Mouse (Mus musculus): ENCODE results near the gene Exoc3. TPM values are rescaled to one million over a fixed set of nuclear protein-coding genes. Genes with fewer than 3 reads are reported as not detected.
A peak's percentile ranks its signal among the peaks of the same experiment; 100 is the strongest.

The Exoc3 gene
- polyA plus RNA-seq, 1 experiment from 2014 or later, result 69.2 TPM

DNA sequence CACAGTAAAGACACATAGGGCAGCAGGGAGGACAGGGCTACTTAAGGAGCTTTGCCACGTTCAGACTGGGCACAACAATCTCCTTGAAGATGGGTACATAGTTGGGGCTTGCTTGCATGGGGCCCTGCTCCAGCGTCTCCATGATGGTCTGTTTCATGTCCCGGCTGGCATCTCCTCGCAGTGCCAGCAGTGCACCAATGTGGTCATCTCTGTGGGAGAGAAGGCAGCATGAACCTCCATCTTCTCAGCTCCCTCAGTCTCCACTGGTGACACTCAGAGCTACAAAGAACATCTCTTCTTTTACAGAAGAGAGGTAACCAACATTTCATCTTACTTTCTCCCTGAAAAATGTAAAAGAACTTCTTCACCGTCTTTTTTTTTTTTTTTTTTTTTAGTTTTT lies 36.5 kb downstream of the Exoc3 start:
- no peak for ATAC-seq (ENCODE audit: insufficient number of reproducible peaks, low FRiP score, low TSS enrichment, low read depth)
- peaks cover 56% of the 10 kb centered on the region for H3K36me3 ChIP-seq
- H3K27ac ChIP-seq (replicated peaks), result no peak overlapping the region
- H3K27me3 ChIP-seq, result no peaks in the 10 kb centered on the region
- peaks cover 3% of the 10 kb centered on the region; the same call in 1 of the 2 replicates for H3K4me1 ChIP-seq
- no peak overlapping the region for H3K4me3 ChIP-seq (replicated peaks)
- WGBS, result 95% methylated on average over 5 of the region's 5 CpGs
- H3K4me2 ChIP-seq (replicated peaks), result no peak overlapping the region
- no peaks in the 10 kb centered on the region for H3K9me3 ChIP-seq (replicated peaks)
- H3K9ac ChIP-seq, result no peak overlapping the region

DNA sequence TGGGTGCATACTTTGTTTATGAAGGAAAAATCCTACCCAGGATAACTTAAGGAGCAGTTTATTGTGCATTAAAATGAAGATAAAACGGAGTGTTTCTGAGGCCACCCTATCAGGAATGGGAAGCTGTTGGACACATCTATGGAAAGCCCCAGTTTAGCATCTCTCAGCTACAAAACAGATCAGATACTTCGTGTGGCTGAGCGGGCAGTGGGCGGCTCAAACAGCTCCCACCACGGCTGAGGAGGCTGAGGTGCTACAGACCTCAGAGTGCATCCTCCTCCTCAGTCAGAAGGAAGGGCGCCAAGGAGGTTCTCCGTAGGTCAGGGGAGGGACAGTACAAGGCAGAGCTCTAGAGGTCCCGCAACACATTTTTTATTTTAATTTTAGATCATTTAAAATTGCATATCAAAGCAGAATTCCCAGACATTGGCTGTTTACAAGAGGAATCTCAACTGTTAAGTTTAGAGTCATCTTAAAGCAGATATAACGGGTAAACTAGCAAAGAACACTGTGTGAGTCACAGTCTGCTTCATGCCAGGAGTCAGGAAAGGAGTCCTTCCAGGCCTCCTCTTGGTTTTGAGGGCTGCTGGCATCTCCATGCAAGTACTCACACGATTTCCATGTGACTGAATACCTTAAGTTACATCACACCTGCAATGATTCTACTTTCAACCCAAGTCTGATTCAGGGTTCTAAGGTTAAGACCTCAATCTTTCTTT lies 38.9 kb downstream of the Exoc3 start:
- H3K27me3 ChIP-seq, result no peaks in the 10 kb centered on the region
- H3K27ac ChIP-seq (replicated peaks), result no peak overlapping the region
- no peak for ATAC-seq (ENCODE audit: insufficient number of reproducible peaks, low FRiP score, low TSS enrichment, low read depth)
- peaks cover 42% of the 10 kb centered on the region for H3K36me3 ChIP-seq
- no peak overlapping the region for H3K4me2 ChIP-seq (replicated peaks)
- no peaks in the 10 kb centered on the region for H3K9me3 ChIP-seq (replicated peaks)
- 86% methylated on average over 10 of the region's 10 CpGs for WGBS
- no peak overlapping the region for H3K4me3 ChIP-seq (replicated peaks)
- H3K9ac ChIP-seq, result no peak overlapping the region
- H3K4me1 ChIP-seq, result peaks cover 14% of the 10 kb centered on the region; the same call in 1 of the 2 replicates

DNA sequence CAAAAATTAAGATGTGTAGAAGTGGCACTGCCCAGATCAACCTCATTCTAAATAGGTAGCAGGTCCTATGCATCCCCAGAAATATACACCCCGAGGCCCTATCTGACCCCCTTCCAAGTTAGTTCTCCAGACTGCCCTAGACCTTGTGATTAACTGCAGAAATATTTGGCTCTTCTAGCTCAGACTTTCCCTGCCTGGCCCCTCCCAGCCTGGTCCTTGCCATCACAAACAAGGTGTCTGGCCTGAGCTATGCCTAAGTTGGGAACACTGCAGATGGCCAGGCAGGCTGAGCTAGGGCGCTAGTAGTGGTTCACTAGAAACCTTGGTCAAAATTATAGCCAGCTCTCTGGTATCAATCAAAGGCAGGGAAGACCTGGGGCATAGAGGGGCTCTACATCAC lies 41.0 kb downstream of the Exoc3 start:
- Histone ChIP-seq H3K36me3 (peaks cover 23% of the 10 kb centered on the region), H3K27ac (replicated peaks) (no peak overlapping the region), H3K9ac (no peak overlapping the region), H3K4me2 (replicated peaks) (no peak overlapping the region), H3K4me3 (replicated peaks) (peak overlapping the region; percentile 56; the same call in 1 of the 2 replicates), H3K4me1 (peaks cover 14% of the 10 kb centered on the region; the same call in 1 of the 2 replicates), H3K27me3 (no peaks in the 10 kb centered on the region), H3K9me3 (replicated peaks) (no peaks in the 10 kb centered on the region)
- WGBS, result 87% methylated on average over 2 of the region's 2 CpGs
- ATAC-seq (ENCODE audit: insufficient number of reproducible peaks, low FRiP score, low TSS enrichment, low read depth), result no peak

DNA sequence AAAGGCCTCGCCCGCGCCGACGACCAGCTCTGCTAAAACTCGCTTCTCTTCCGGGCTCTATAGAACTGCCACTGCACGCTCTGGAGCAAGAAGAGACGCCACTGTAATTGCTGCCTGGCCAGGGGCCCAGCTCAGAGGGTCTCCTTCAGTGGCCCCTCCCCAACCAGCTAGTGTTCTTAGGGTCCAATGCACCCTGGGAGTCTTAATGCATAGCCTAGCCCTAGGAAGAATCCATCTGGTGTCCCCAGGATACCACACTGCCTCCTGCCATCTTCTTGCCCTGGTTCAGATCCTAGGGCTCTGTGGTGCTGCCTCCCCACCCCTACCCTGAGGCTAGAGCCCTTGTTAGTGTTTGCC lies 41.5 kb downstream of the Exoc3 start:
- 5% methylated on average over 9 of the region's 9 CpGs for WGBS
- H3K27me3 ChIP-seq, result no peaks in the 10 kb centered on the region
- peak overlapping the region; percentile 84 for H3K4me2 ChIP-seq (replicated peaks)
- H3K36me3 ChIP-seq, result peaks cover 20% of the 10 kb centered on the region
- H3K9ac ChIP-seq, result peak overlapping the region; percentile 29; the same call in 1 of the 2 replicates
- 0 out of 2 replicates have a peak, but pooled peaks have one; percentile 16 for ATAC-seq (ENCODE audit: insufficient number of reproducible peaks, low FRiP score, low TSS enrichment, low read depth)
- H3K4me1 ChIP-seq, result peaks cover 14% of the 10 kb centered on the region; the same call in 1 of the 2 replicates
- peak overlapping the region; percentile 56 for H3K4me3 ChIP-seq (replicated peaks)
- H3K27ac ChIP-seq (replicated peaks), result no peak overlapping the region
- H3K9me3 ChIP-seq (replicated peaks), result no peaks in the 10 kb centered on the region

DNA sequence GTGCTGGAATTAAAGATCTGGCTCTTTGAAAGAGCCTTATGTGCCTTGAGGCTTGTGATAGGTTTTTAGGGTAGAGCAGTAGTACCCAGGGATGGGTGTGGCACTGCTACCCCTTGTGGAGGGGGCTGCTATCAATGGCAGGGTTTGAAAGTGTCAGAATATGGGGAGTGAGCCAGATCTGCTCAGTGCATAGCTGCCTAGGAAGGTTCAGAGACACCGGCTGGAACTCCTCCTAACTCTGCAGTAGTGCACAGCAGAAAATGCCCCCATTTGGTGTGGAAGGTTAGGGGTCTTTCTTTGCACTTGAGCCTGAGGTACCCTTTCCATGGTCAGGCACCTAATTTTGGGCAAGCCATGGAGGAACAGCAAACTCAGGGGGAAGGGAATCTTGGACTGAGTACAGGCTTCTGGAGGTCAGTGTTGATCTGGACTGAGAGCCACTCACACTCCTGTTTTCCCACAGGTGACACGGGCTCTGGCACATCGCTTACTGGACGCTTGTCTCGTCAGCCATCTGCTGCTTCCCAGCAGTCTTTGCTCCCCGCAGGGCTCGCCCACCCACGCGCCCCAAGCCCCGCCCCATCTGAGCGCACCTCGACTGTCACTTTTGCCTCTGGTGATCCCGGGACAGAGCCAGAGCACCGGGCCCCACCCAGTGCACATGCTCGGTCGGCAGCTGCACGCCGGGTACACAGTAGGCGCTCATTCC lies 42.0 kb downstream of the Exoc3 start:
- Histone ChIP-seq H3K27ac (replicated peaks) (no peak overlapping the region), H3K9me3 (replicated peaks) (no peaks in the 10 kb centered on the region), H3K4me3 (replicated peaks) (peak overlapping the region; percentile 56), H3K36me3 (peaks cover 15% of the 10 kb centered on the region; the same call in 1 of the 2 replicates), H3K4me2 (replicated peaks) (peak overlapping the region; percentile 84), H3K9ac (peak overlapping the region; percentile 29; the same call in 1 of the 2 replicates), H3K27me3 (no peaks in the 10 kb centered on the region), H3K4me1 (peaks cover 14% of the 10 kb centered on the region; the same call in 1 of the 2 replicates)
- ATAC-seq (ENCODE audit: insufficient number of reproducible peaks, low FRiP score, low TSS enrichment, low read depth), result peak; percentile 49
- WGBS, result 6% methylated on average over 19 of the region's 19 CpGs

DNA sequence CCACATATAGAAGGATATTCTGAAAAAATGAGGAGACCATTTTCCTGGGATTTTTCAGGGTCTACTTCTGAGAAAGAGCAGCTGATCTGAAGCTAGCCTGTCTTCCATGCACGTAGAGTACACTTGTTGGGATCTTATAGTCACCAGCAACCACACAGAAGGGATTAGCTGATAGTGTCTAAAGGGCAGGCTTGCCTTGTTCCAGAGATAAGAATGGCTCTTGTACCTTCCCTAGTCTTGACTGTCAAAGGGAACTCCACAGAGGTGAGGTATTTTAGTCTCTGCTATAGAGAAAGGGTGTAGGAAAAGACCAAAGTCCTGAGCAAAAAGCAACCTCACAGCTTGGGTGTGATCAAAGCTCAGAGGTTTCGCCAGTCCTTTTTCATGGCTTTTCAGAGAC lies 61.2 kb downstream of the Exoc3 start:
- ATAC-seq (ENCODE audit: insufficient number of reproducible peaks, low FRiP score, low TSS enrichment, low read depth), result no peak
- H3K9me3 ChIP-seq (replicated peaks), result no peaks in the 10 kb centered on the region
- H3K27me3 ChIP-seq, result no peaks in the 10 kb centered on the region
- no peaks in the 10 kb centered on the region for H3K36me3 ChIP-seq
- H3K4me1 ChIP-seq, result no peaks in the 10 kb centered on the region
- H3K4me3 ChIP-seq (replicated peaks), result no peak overlapping the region
- no peak overlapping the region for H3K27ac ChIP-seq (replicated peaks)
- H3K9ac ChIP-seq, result no peak overlapping the region
- 80% methylated on average over 2 of the region's 2 CpGs for WGBS
- no peak overlapping the region for H3K4me2 ChIP-seq (replicated peaks)

DNA sequence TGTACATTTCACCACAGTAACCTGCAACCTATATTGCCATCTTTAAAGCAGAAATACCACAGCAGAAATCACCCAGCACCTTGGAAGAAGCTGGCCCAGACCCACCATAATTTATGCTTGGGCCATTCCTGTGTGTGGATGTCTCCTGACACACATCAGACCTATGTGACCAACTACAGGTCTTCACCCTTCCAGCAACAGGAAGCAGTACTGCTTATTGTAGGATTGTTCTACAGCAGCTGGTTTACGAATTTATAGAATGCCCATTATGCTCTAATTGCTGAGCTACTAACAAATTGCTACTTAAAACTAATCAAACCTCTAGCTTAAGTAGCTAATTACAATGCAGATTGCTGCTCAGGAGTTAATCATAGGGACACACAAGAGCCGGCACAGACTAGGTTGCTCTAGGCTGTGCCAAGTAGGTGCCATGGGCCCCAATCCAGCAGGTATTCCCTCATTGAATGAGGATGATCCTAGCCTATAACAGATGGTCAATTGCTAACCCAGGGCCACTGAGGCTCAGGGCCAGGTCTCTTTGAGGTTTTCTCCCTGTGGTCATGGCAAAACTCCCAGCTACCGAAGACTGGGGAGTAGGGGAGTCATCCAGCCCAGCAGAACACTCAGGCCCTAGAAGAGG lies 62.4 kb downstream of the Exoc3 start:
- H3K4me3 ChIP-seq (replicated peaks), result no peak overlapping the region
- no peak for ATAC-seq (ENCODE audit: insufficient number of reproducible peaks, low FRiP score, low TSS enrichment, low read depth)
- H3K9ac ChIP-seq, result no peak overlapping the region
- H3K4me2 ChIP-seq (replicated peaks), result no peak overlapping the region
- no peaks in the 10 kb centered on the region for H3K9me3 ChIP-seq (replicated peaks)
- H3K4me1 ChIP-seq, result no peaks in the 10 kb centered on the region
- H3K36me3 ChIP-seq, result no peaks in the 10 kb centered on the region
- 83% methylated on average over 3 of the region's 3 CpGs for WGBS
- H3K27me3 ChIP-seq, result no peaks in the 10 kb centered on the region
- H3K27ac ChIP-seq (replicated peaks), result no peak overlapping the region

DNA sequence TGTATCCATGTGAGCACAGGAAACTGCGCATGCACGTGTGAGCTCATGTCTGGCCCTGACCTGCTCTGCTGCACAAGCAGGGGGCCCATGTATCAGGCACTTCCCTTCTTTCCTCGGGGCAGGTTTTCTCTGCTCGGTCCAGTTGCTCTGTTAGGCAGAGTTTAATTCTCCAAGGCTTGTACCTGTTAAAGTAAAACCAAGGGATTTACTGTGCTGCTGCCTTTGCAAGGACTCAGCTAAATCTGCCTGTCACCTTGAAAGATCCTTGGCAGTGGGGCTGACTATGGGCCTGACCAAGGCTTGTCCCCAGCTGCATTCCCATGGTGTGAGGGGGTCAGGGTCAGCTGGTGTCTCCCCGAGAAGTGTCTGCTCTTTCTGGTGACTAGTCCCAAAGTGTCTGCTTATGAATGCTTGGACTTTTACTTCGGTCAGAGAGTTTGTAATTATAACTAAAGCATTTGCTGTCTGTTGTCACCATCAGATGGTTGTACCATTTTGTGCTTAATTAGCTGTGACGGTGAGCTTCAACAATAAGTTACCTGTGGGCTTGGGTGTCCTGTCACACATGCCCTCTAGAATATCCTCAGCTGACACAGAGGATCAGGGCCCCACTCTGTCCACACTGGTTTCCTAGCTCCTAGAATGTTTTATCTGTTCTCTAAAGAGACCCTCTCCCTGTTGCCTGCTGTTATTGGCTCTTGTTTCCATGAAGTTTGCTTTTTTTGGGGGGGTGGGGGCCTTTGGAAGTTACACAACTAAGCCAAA lies 64.2 kb downstream of the Exoc3 start:
- H3K27me3 ChIP-seq, result no peaks in the 10 kb centered on the region
- H3K9me3 ChIP-seq (replicated peaks), result no peaks in the 10 kb centered on the region
- H3K4me2 ChIP-seq (replicated peaks), result no peak overlapping the region
- H3K36me3 ChIP-seq, result no peaks in the 10 kb centered on the region
- WGBS, result 52% methylated on average over 7 of the region's 7 CpGs
- ATAC-seq (ENCODE audit: insufficient number of reproducible peaks, low FRiP score, low TSS enrichment, low read depth), result no peak
- H3K4me1 ChIP-seq, result no peaks in the 10 kb centered on the region
- no peak overlapping the region for H3K27ac ChIP-seq (replicated peaks)
- no peak overlapping the region for H3K9ac ChIP-seq
- H3K4me3 ChIP-seq (replicated peaks), result no peak overlapping the region

DNA sequence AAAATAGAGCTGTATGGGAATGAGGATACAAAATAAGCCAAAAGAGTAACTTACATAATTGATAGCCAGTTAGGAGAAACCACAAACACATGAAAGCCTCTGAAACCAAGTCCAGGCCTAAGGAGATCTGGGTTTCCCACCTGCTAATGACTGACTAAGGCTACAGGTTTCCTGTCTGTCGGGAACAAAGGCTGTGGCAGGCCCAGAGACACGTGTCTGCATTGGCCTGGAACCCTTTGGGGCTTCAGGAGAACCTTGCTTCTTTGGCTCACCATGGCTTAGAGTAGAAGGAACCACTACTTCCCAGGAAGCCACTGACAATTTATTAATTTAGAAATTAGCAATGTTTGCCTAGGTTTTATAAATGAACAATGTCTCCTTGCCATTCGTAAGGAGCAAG lies 65.2 kb downstream of the Exoc3 start:
- ATAC-seq (ENCODE audit: insufficient number of reproducible peaks, low FRiP score, low TSS enrichment, low read depth), result no peak
- Histone ChIP-seq H3K4me1 (no peaks in the 10 kb centered on the region), H3K4me2 (replicated peaks) (no peak overlapping the region), H3K36me3 (no peaks in the 10 kb centered on the region), H3K9ac (no peak overlapping the region), H3K27me3 (no peaks in the 10 kb centered on the region), H3K4me3 (replicated peaks) (no peak overlapping the region), H3K9me3 (replicated peaks) (no peaks in the 10 kb centered on the region), H3K27ac (replicated peaks) (no peak overlapping the region)
- 56% methylated on average over 3 of the region's 3 CpGs for WGBS

DNA sequence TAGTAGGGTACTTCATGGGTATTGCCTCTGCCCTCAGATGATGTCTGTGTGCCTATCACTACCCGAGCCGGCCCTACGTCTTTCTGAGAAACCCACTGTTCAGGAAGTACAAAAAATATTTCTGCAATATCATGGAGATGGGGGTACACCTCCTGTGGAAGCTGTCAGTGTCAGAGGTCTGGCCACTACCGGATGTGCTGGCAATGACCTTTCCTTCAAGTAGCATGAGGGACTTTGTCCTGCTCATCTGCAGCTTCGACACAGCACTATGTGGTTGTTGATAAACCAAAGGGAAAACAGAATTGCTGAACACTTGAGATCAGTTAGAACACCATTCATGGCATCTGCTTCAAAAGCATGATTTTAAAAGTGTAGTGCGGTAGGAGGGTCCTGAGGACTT lies 67.7 kb downstream of the Exoc3 start:
- no peak overlapping the region for H3K4me3 ChIP-seq (replicated peaks)
- WGBS, result 89% methylated on average over 6 of the region's 6 CpGs
- no peaks in the 10 kb centered on the region for H3K27me3 ChIP-seq
- no peak overlapping the region for H3K9ac ChIP-seq
- no peak overlapping the region for H3K27ac ChIP-seq (replicated peaks)
- no peaks in the 10 kb centered on the region for H3K9me3 ChIP-seq (replicated peaks)
- H3K4me1 ChIP-seq, result no peaks in the 10 kb centered on the region
- no peak for ATAC-seq (ENCODE audit: insufficient number of reproducible peaks, low FRiP score, low TSS enrichment, low read depth)
- H3K4me2 ChIP-seq (replicated peaks), result no peak overlapping the region
- H3K36me3 ChIP-seq, result no peaks in the 10 kb centered on the region

Measured in embryonic facial prominence, embryonic 15.5 days (tissue).